Mouse (Mus musculus) stomach, postnatal 0 days (tissue): ENCODE results near the gene Ldlrad3.

Experiments used
- CTCF ChIP-seq: IDR thresholded peaks from 2 replicates; pipeline ENCODE4 v1.5.1; 2016; ENCODE audit warnings: antibody characterized with exemption, low read depth, mild to moderate bottlenecking, moderate library complexity
- EP300 ChIP-seq: optimal IDR thresholded peaks from 2 replicates; pipeline ENCODE3; 2016; ENCODE audit warnings: antibody characterized with exemption

DNA sequence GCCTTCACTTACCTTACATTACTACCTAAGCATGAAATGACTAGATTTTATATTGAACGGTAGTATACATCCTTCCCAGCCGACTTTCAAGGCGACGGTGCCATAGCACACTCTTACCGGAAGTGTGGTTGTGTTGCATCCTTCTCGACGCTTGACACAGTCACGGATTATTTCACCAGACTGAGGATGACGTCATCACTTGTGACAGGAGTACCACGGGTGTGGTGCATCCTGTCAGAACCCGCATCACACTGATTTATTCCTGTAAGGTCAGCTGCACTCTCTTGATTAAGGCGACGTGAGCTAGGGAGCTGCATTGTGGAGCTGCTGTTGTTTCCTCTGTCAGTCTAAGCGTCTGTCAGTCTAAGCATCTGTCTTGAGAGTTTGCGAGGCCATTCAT is 40.1 kb upstream of the Ldlrad3 start:
- TF ChIP-seq CTCF (no peak), EP300 (no peak)
